Mouse (Mus musculus) midbrain, embryonic 11.5 days (tissue): ENCODE measurements at regions not wholly inside any gene's neighbourhood (a gene's known extent, or its start where the extent isn't known, plus 50 kb on each side); places are given as distances from the start of the nearest gene placed in this dataset.

Experiments used
- ATAC-seq: fragments of 200-750 bp; cut with Nextera tagmentation; 2 replicates; pipeline ENCODE4 v1.8.0; 2017; ENCODE audit warnings: moderate TSS enrichment, moderate library complexity; ENCODE audit not compliant: low FRiP score
- DNase-seq: peaks from one replicate; pipeline ENCODE4 v3.0.0; 2015; ENCODE audit warnings: low spot score; ENCODE audit errors: missing footprints
- H3K27ac ChIP-seq: fragments of 300-500 bp; sonication (generic); 2 replicates; pipeline ENCODE4 v1.5.1; 2014; ENCODE audit warnings: low read depth, low read length
- H3K27me3 ChIP-seq: fragments of 300-500 bp; sonication (generic); 2 replicates; pipeline ENCODE4 v1.6.1; 2014; ENCODE audit warnings: mild to moderate bottlenecking, low read length, moderate library complexity, mixed read lengths; ENCODE audit not compliant: control insufficient read depth, insufficient read depth
- H3K36me3 ChIP-seq: fragments of 300-500 bp; sonication (generic); 2 replicates; pipeline ENCODE4 v1.6.1; 2014; ENCODE audit warnings: mild to moderate bottlenecking, low read length, moderate library complexity, mixed read lengths; ENCODE audit not compliant: control insufficient read depth, insufficient read depth
- H3K4me1 ChIP-seq: fragments of 300-500 bp; sonication (generic); 2 replicates; pipeline ENCODE4 v1.6.1; 2014; ENCODE audit warnings: low read length; ENCODE audit not compliant: control insufficient read depth, insufficient read depth
- H3K4me2 ChIP-seq: fragments of 300-500 bp; sonication (generic); 2 replicates; pipeline ENCODE4 v1.6.1; 2014; ENCODE audit warnings: mild to moderate bottlenecking, moderate library complexity
- H3K4me3 ChIP-seq: fragments of 300-500 bp; sonication (generic); 2 replicates; pipeline ENCODE4 v1.5.1; 2014; ENCODE audit warnings: low read depth, low read length
- H3K9ac ChIP-seq: fragments of 300-500 bp; sonication (generic); 2 replicates; pipeline ENCODE4 v1.6.1; 2014; ENCODE audit warnings: low read length
- H3K9me3 ChIP-seq: fragments of 300-500 bp; sonication (generic); 2 replicates; pipeline ENCODE4 v1.6.1; 2016; ENCODE audit warnings: low read length; ENCODE audit not compliant: control insufficient read depth
- WGBS: fragments of 180-500 bp; shearing (Covaris S2); extraction: QIAGEN DNeasy Blood & Tissue Kit; methylation state at CpG from one replicate; pipeline ENCODE4 v1.1.7; 2014; 5-methylcytosine and 5-hydroxymethylcytosine counted together

DNA sequence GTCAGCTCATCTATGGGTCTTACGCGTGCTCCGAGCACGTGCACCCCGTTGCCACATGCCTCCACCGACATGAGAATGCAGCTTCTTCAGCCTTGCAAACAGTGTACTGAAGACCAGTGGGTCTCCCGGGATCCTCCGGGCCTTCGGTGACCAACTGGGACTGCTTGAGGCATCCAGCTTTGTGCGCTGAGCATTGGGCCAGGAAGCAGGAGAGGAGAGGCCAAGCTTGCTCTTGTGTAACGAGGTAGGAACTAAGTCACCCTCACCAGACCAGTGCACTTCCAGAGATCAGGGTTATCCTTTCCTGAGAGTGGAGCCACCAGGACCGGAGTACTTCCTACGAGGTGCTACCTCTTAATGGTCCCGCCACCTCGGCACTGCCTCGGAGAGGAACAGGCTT is 154.6 kb upstream of the Haao start:
- no peaks in the 10 kb centered on the region for H3K9me3 ChIP-seq
- H3K4me1 ChIP-seq: peaks cover 4% of the 10 kb centered on the region; the same call in 1 of the 2 replicates
- no peaks in the 10 kb centered on the region for H3K27me3 ChIP-seq
- H3K36me3 ChIP-seq: no peaks in the 10 kb centered on the region
- no peak overlapping the region for H3K9ac ChIP-seq
- no peak overlapping the region for H3K4me3 ChIP-seq
- ATAC-seq: no peak
- H3K4me2 ChIP-seq: no peak overlapping the region
- WGBS: 95% methylated on average over 16 of the region's 16 CpGs
- no peak for DNase-seq
- no peak overlapping the region for H3K27ac ChIP-seq

DNA sequence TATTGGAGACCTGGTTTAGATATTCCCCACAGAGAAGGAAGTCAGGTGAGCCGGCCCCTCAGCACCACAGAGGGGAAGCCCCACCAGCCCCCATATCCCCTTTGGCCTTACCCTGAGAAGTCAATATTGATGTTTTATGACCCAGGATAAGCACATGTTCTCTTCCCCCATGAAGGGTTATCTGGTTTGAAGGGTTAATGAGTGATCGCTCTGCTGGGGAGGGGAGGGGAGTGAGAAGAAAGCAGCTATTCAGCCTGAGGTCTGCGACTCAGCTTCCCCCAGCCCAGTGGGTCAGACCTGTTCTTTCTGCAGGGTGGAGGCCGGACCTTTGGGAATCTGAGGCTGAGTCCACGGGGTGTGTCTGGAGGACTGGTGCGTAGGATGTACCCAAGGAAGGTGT is 152.4 kb upstream of the Haao start:
- no peak for DNase-seq
- ATAC-seq: no peak
- H3K4me1 ChIP-seq: peaks cover 4% of the 10 kb centered on the region; the same call in 1 of the 2 replicates
- 81% methylated on average over 6 of the region's 6 CpGs for WGBS
- no peaks in the 10 kb centered on the region for H3K27me3 ChIP-seq
- no peaks in the 10 kb centered on the region for H3K9me3 ChIP-seq
- no peaks in the 10 kb centered on the region for H3K36me3 ChIP-seq
- H3K4me2 ChIP-seq: no peak overlapping the region
- no peak overlapping the region for H3K27ac ChIP-seq
- H3K4me3 ChIP-seq: no peak overlapping the region
- H3K9ac ChIP-seq: no peak overlapping the region

DNA sequence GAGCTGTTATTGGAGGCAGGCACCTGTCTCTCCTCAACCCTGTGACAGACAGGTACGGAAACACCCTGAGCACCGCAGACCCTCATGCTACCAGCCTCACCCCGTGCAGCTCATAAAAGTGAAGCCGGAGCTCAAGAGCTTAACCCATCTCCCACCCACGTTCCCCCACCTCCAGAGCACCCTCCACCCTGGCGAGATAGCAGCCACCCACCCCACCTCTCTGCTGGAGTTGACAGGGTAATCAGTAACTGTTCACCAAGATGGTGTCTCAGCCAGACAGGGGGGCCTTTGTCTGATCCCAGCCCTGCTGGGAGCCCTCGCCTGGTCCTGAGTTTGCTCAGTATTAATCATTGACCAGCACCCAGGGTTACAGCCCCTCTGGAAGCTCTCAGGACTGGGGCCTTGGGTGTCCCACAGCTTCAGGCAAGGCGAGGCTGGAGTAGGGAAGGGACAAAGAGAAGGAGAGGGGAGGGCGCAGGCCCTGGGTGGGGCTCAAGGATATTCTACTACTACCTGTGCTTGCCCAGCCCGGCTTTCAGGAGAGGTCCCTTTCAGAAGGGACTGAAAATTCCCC is 151.3 kb upstream of the Haao start:
- DNase-seq: no peak
- Histone ChIP-seq H3K9ac (no peak overlapping the region), H3K4me3 (no peak overlapping the region), H3K27ac (no peak overlapping the region), H3K9me3 (no peaks in the 10 kb centered on the region), H3K27me3 (no peaks in the 10 kb centered on the region), H3K4me2 (no peak overlapping the region), H3K36me3 (no peaks in the 10 kb centered on the region), H3K4me1 (peaks cover 4% of the 10 kb centered on the region; the same call in 1 of the 2 replicates)
- WGBS: 80% methylated on average over 10 of the region's 10 CpGs
- no peak for ATAC-seq

DNA sequence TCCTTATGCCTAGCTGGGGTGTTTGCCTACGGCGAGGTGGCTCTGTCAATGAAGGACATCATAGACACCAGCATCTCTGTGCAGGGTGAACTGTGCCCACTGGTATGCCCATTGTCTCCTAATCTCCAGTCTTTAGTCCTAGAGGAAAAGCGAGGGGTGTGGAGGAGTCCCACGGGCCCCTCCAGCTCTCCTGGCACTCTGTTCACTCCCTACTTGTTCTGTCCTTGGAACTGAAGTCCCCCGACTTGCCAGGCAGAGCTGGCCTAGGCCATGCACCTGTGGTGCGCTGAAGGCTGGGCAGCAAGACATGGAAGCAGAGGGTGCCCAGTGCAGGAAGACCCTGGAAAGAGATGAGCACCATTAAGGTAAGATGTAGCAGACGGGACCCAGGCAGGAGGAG is 150.6 kb upstream of the Haao start:
- no peak overlapping the region for H3K4me3 ChIP-seq
- ATAC-seq: no peak
- H3K27ac ChIP-seq: no peak overlapping the region
- DNase-seq: no peak
- no peaks in the 10 kb centered on the region for H3K4me1 ChIP-seq
- no peak overlapping the region for H3K9ac ChIP-seq
- WGBS: 93% methylated on average over 7 of the region's 7 CpGs
- H3K9me3 ChIP-seq: no peaks in the 10 kb centered on the region
- H3K4me2 ChIP-seq: no peak overlapping the region
- no peaks in the 10 kb centered on the region for H3K36me3 ChIP-seq
- H3K27me3 ChIP-seq: no peaks in the 10 kb centered on the region

DNA sequence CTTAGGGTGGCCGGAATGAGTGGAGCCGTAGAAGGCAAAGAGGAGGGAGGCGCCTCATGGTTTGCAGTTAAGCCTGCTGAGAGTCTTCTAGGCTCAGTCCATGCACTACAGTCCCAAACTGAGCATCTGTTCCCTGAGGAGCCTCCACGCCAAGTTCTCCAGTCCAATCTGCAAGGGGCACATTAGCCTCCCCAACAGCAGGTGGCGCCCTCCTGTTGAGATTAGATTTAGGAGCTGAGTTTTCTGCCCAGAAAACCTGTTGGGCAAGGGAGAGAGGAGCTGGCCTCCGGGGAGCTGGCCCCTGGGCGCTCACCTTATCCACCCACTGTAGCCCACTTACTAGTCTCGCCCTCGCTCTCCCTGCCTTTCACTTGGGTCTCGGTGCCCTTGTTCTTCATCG is 150.0 kb upstream of the Haao start:
- WGBS: 84% methylated on average over 11 of the region's 11 CpGs
- Histone ChIP-seq H3K4me1 (no peaks in the 10 kb centered on the region), H3K4me3 (no peak overlapping the region), H3K4me2 (no peak overlapping the region), H3K27me3 (no peaks in the 10 kb centered on the region), H3K9ac (no peak overlapping the region), H3K36me3 (no peaks in the 10 kb centered on the region), H3K9me3 (no peaks in the 10 kb centered on the region), H3K27ac (no peak overlapping the region)
- DNase-seq: no peak
- ATAC-seq: no peak

DNA sequence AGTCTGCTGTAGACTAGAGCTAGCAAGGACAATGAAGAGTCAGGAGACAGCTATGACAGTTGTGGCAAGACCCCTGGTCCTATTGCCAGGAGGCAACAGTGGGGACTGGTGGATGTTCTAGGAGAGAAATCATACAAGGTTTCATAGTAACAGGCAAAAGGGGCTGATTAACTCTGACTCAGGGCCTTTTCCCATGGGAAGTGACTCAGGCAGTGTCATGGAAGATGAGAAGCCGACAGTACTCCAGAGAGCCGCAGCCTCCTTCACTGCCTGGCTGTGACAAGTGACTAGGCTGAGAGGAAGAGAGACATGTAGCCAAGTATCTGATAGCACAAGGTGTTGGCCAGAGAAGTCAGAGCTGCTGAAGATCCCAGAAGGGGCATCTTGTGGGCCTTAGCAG is 145.3 kb upstream of the Haao start:
- WGBS: 86% methylated on average over 2 of the region's 2 CpGs
- no peaks in the 10 kb centered on the region for H3K36me3 ChIP-seq
- ATAC-seq: no peak

DNA sequence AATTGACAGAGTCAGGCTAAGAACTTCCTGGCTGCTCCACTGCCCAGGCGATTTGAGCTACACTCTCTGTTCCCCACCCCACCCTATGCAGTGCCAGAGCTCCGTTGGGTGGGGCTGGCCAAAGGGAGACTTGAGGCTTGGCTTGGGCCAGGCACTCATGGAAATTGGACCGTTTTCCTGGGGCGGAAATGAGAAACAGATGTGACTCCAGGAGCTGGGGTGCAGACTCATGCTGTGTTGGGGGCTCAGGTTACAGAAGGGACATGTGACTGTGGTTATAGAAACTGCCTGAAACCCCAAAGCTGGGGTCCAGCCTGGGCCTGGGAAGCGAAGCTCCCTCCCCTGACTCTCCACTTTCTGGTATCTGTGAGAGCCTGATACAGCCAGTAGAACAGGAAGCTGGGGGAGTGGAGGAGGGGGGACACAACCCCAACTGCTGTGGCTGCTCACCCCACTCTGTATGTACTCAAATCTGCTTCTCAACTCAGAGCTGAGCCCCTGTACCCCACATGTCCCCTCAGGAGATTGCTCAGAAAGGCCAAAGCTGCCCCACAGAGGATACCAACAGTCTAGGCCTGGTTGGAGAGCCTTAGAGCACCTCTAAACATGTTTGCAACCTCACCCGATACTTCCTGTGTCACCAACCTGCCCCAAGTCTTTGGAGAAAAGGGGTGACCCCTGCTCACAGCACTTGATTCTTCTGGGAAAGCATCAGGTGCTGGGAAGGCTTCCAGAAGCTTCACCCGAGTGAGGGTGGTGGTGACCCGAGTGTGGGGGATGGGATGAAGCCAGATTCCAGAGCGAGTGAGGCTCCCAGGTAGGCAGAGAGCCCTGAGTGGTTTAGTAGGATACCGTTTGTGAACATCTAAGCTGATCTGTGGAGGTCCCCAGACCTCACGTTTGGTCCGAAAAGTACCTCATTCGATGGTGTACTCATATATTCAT is 142.9 kb upstream of the Haao start:
- no peak overlapping the region for H3K4me2 ChIP-seq
- H3K9ac ChIP-seq: no peak overlapping the region
- no peaks in the 10 kb centered on the region for H3K27me3 ChIP-seq
- H3K4me3 ChIP-seq: no peak overlapping the region
- no peak overlapping the region for H3K27ac ChIP-seq
- WGBS: 70% methylated on average over 13 of the region's 13 CpGs
- no peaks in the 10 kb centered on the region for H3K9me3 ChIP-seq
- ATAC-seq (no peak), DNase-seq (no peak)
- H3K4me1 ChIP-seq: peaks cover 10% of the 10 kb centered on the region
- H3K36me3 ChIP-seq: no peaks in the 10 kb centered on the region

More for the DNA sequence above, 145.3 kb upstream of the Haao start:
- H3K27ac ChIP-seq: no peak overlapping the region
- H3K9ac ChIP-seq: no peak overlapping the region
- no peak overlapping the region for H3K4me3 ChIP-seq
- H3K4me2 ChIP-seq: no peak overlapping the region
- H3K27me3 ChIP-seq: no peaks in the 10 kb centered on the region
- H3K9me3 ChIP-seq: no peaks in the 10 kb centered on the region
- no peak for DNase-seq
- H3K4me1 ChIP-seq: peaks cover 3% of the 10 kb centered on the region; the same call in 1 of the 2 replicates

DNA sequence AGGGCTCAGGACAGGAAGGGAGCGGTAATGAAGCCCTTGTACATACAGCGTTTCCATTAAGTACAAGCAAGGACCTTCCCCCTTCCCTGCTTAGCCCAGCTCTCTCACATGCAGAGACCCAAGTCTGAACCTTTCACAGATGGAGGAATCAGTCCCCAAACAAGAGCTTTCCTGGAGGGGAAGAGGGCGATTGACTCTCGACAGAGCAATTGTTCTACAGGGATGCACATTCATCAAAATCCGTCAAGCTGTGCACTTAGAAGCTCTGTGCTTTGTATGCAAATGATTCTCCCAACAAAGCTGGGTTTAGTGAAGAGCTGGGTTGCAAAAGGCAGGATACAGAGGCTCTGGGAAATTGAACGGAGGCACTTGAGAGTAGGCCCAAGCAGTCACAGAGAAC is 141.1 kb upstream of the Haao start:
- WGBS: 24% methylated on average over 6 of the region's 6 CpGs
- Histone ChIP-seq H3K36me3 (no peaks in the 10 kb centered on the region), H3K27ac (no peak overlapping the region), H3K4me2 (no peak overlapping the region), H3K9me3 (no peaks in the 10 kb centered on the region), H3K27me3 (no peaks in the 10 kb centered on the region), H3K9ac (no peak overlapping the region), H3K4me3 (no peak overlapping the region), H3K4me1 (peaks cover 16% of the 10 kb centered on the region)
- DNase-seq: no peak
- ATAC-seq: no peak

DNA sequence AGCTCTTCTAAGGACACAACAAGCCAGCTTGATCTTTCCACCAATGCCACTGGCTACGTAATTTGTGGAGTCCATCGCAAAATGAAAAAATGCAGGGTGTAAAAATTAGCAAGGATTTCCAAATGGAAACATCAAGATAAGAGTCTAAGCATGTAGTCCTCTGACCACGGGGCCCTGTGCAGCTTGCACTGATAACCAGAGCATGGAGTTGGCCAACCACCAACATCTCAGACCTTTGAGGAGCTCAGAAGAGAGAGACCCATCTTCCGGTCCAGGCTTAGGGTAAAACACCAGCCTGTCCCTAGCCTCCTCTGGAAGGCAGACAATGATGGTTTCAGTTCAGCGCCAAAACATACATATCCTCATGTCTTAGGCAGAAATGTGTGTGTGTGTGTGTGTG is 140.4 kb upstream of the Haao start:
- H3K27ac ChIP-seq: no peak overlapping the region
- H3K9ac ChIP-seq: no peak overlapping the region
- H3K36me3 ChIP-seq: no peaks in the 10 kb centered on the region
- H3K4me3 ChIP-seq: no peak overlapping the region
- no peaks in the 10 kb centered on the region for H3K27me3 ChIP-seq
- ATAC-seq: no peak
- WGBS: 93% methylated on average over 5 of the region's 5 CpGs
- no peak overlapping the region for H3K4me2 ChIP-seq
- H3K4me1 ChIP-seq: peaks cover 20% of the 10 kb centered on the region
- DNase-seq: no peak
- no peaks in the 10 kb centered on the region for H3K9me3 ChIP-seq
